Mouse (Mus musculus): ENCODE results near the gene Lactb.

Lactb gene

DNA sequence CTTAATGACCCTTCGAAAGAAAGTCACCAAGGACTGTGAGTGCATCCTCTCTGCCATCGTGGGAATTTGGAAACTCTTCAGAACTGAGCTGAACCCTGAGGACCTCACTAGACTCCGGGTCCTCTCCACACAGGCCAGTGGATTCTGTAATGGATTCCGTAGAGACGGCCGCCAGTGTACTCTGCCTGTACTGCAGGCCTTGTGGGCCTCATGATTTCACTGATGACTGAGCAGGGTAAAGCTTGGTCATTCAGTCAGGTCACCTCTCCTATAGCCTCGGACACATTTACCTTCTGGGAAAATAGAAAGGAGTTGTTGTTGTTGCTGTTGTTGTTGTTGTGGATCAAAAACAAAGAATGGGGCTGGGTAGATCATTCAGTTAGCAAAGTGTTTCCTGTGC is 6.8 kb upstream of the Lactb start:
- no peak for DNase-seq (ENCODE audit: low read depth in 1 of 2, low spot score in 2 of 2)

DNA sequence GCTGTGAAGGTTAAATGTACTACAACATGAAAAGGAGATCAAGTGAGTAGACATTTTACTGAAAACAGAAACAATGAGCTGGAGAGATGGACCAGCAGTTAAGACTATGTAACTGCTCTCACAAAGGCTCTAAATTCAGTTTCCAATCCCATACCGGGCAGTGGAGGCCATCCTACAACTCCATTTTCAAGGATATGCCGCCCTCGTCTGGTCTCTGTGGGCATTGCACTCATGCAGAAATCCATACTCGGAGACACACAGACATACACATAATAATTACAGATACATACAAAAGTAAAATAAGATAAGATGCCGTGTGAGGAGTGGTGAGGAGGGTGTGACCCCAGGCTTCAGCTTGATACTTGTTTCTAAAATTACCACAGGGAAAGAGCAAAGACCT is 5.2 kb upstream of the Lactb start:
- DNase-seq (ENCODE audit: low read depth in 1 of 2, low spot score in 2 of 2) = peak; percentile 47 to 75

DNA sequence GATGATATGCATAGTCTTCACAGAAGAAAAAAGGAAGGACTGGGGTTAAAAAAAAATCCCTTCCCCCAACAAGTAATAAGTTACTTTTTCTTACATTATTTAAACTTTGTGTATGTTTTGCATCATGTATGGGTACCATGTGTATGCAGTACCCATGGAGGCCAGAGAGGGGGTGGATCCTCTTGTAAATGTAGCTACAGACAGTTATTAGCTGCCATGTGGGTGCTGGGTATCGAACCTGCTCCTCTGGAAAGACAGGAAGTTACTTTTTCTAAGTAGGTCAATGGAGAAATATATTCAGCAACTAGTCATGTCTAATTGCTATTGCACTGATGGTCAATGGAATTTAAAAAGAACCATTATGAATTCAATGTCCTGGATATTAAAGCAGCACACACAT is 3.2 kb upstream of the Lactb start:
- DNase-seq (ENCODE audit: low read depth in 1 of 2, low spot score in 2 of 2) = no peak

DNA sequence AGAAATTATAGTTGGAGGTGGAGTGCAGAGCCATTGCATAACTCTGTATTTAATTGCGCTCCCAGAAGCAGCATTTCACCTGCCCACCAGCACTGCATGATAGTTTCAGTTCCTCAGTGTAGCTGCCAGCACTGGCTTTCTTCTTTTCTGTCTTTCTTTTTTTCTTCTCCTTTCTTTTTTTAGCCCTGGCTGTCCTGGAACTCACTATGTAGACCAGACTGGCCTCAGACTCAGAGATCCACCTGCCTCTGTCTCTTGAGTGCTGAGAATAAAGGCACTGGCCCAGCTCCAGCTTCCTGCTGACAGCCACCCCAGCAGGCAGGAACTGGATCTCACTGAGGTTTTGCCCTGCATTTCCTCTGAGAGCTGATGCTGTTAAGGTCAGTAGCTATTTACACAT is 2.7 kb upstream of the Lactb start:
- no peak for DNase-seq (ENCODE audit: low read depth in 1 of 2, low spot score in 2 of 2)

DNA sequence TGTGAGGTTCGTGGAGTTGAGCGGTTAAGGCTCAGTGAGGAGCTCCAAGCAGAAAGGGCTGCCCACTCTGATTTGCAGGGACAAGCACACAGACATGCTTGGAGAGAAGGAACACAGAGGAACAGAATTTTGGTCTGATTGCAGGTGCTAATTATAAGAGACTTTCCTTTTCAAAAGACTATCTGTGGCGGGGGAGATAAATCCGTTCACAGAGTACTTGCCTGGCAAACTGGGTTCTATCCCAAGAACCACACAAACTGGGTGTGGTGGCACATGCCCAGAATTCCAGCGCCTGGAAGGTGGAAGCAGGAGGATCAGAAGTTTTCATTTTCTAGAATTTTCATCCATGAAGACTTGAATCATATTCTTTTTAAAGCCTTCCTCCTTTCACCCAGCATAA is 1.8 kb upstream of the Lactb start:
- no peak for DNase-seq (ENCODE audit: low read depth in 1 of 2, low spot score in 2 of 2)

DNA sequence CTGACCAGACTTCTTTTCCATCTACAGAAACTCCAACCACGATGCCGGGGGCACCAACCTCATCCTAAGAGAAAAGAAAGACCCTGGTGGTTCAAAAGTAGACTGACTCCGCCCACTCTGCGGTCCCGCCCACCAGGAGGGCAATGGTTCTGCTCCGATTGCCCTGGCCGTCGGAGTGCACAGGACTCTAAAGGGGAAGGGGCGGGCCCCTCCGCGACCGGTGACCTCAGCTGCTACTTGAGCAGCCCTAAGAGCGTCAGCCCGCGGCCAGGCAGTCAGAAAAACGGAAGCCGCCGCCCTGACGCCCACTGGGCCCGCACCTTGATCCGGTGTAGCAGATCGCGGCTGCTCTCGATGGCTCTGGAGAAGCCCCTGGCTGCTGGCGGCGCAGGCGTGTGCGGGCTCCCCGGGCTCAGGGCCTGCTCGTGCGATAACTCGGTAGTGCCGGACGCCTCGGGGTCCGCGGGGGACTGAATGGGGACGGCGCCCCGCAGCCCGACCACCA is 511 bp downstream of the Lactb start:
- peak; percentile 75 to 83 for DNase-seq (ENCODE audit: low read depth in 1 of 2, low spot score in 2 of 2)

DNA sequence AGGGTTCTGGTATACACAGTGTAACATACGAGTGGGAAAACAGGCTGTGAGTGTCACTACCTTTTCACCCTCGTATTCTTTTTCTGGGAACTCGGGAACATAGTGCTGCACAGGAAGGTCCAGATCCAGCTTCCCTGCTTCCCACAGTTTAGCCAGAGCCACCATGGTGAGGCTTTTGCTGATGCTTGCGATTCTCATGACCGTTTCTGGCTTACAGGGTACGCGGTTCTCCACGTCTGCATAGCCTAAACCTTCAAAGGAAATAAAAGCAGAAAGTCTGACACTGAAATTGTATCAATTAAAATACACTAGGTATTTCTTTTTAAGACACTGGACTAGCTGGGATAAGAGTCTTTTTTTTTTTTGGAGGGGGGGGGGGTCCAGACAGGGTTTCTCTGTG is 4.2 kb downstream of the Lactb start:
- DNase-seq (ENCODE audit: low read depth in 1 of 2, low spot score in 2 of 2) = no peak

GRCm38 (mm10) chr9:66967492-66967891 is 7.8 kb downstream of the Lactb start:
- DNase-seq (ENCODE audit: low read depth in 1 of 2, low spot score in 2 of 2) = no peak

DNA sequence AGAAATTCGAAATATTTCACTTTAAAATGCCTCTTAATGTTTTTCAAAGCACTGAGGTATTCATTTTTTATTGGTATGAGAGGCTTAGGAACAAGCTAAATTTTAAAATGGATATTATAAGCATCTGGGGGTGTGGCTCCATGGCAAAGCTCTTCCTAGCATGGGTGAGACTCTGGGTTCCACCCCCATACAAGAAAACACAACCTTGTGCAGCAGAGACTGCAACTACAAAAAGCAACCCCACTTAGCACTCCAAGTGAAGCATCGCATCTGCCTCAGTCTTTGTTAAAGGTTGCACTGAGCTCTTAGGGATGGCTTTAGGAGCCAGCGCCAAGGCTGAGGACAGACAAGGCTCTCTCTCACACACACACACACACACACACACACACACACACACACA is 13.8 kb downstream of the Lactb start:
- no peak for DNase-seq (ENCODE audit: low read depth in 1 of 2, low spot score in 2 of 2)

DNA sequence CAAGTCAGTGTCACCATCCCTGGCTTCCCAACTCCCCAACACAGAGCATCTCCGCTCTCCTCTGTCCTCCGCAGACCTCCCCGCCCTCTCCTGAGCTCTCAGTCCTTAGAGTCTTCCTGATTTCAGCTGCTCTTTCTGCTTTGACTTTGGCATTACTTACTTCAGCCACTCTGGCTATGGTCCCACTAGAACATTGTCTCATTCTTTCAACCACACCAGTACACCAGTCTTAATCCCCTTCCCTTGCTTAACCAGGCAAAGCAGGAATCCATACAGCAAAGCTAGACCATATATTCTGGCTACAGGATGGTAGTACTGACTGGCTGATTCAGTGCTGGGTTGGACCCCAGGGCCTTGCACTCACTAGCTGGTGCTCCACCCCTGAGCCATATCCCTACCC is 17.8 kb downstream of the Lactb start:
- DNase-seq (ENCODE audit: low read depth in 1 of 2, low spot score in 2 of 2) = no peak

DNA sequence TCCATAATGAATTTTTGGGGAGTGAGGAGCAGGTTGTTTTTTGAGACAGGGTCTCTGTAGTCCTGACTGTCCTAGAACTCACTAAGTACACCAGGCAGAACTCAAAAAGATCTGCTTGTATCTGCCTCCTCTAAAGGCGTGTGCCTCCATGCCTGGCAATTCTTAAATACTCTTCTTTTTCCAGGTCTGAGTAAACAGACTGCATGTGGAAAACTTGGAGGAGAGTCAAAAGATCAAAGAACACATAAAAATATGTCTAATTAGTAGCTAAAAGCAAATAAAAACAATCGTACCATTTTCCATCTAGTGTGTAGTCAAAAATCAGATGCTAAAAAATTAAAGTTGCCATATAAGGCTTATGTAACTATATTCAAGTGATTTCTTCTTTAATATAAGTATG is 22.4 kb downstream of the Lactb start:
- no peak for DNase-seq (ENCODE audit: low read depth in 1 of 2, low spot score in 2 of 2)

DNA sequence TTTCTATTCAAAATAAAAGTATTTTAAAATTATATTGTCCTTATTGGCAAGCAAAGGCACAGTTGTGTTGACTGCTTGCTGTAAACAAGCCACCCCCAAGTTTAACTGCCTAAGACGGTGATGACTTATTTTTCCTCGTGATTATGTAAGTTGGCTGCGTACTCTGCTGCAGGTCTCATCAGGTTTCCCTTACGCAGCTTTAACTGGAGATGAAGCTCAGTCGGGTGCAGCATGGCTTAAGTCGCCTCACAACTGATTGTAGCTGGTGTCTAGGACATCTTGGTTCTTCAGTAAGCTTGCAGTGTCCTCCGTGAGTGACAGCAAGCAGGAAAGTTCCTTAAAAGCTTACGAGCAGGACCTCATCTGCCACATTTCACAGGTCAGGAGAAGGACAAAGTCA is 23.0 kb downstream of the Lactb start:
- no peak for DNase-seq (ENCODE audit: low read depth in 1 of 2, low spot score in 2 of 2)

GRCm38 (mm10) chr9:66948536-66948935 is 26.7 kb downstream of the Lactb start:
- no peak for DNase-seq (ENCODE audit: low read depth in 1 of 2, low spot score in 2 of 2)

GRCm38 (mm10) chr9:66945647-66946641 is 29.3 kb downstream of the Lactb start, which contains the start of gene Rps27l:
Rps27l (plus strand) TSS chr9:66946086.
- DNase-seq (ENCODE audit: low read depth in 1 of 2, low spot score in 2 of 2) = peak; percentile 76 to 90

- DNase-seq (ENCODE audit: low read depth in 1 of 2, low spot score in 2 of 2) = no peak
These were observed 30.1 kb downstream of the Lactb start for GRCm38 (mm10) chr9:66945161-66945560.

- no peak for DNase-seq (ENCODE audit: low read depth in 1 of 2, low spot score in 2 of 2)
These were observed 36.4 kb downstream of the Lactb start for GRCm38 (mm10) chr9:66938836-66939235.

DNA sequence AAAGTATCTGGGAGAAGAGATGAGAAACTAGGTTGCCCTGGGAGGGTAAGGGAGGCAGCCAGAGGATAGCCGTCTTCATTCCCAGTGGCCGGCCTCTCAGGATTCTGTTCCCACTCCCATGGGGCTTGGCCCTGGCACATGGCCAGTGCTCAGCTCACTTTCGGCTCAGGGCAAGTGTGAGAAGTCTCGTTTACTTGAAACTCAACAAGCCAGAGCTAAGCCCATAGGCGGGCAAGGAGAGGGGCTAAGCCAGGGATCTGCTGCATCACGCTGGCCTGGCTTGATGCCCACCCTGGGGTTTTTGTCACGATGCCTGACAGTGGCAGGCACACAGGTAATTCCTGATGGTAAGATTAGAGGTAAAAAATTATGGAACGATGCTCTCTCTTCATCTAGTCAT is 37.8 kb downstream of the Lactb start:
- no peak for DNase-seq (ENCODE audit: low read depth in 1 of 2, low spot score in 2 of 2)

GRCm38 (mm10) chr9:66933869-66934808 is 41.1 kb downstream of the Lactb start:
- no peak for DNase-seq (ENCODE audit: low read depth in 1 of 2, low spot score in 2 of 2)

DNA sequence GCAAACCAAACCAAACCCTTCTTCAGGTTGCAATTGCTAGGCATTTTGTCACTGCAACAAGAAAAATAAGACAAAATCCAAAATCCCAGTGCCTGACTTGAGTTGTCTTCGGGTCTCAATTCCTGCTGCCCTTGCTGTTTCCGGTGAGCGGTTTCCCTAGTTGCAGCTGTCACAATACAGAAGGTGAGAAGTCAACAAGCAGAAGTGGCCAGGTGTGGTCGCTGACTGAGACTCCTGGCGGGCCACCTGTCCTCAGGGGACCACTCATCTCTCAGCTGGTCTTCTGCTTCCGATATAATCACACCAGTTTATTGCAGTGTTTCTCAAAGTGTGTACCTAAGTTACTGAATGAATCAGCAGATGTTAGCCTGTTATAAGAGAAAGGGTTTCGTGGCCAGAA is 44.9 kb downstream of the Lactb start:
- DNase-seq (ENCODE audit: low read depth in 1 of 2, low spot score in 2 of 2) = no peak

DNA sequence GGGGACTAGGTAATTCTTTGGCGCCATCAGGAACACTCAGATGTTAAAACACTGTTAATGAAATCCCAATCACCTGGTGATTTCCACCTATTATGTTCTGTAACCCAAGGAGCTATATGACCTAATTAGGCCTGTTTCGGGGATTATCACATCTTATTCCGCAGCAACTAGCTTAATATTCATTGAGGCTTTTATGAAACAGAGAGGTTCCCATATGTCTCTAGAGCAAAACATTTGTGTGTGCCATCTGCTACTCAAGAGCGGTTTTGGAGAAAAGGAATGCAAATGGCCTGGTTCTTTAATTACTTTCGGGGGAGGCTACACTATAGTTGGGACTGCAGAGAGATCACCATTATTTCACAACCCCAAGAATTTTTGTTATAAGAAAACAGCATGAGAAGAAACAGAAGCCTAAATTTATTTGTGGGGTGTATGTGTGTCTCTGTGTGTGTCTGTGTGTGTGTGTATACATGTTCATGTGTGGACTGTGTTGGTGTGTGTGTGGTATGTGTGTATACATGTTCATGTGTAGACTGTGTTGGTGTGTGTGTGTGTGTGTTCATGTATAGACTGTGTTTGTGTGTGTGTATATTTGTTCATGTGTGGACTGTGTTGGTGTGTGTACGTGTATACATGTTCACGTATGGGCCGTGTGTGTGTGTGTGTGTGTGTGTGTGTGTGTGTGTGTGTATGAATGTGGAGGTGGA is 47.4 kb downstream of the Lactb start:
- DNase-seq (ENCODE audit: low read depth in 1 of 2, low spot score in 2 of 2) = no peak

DNA sequence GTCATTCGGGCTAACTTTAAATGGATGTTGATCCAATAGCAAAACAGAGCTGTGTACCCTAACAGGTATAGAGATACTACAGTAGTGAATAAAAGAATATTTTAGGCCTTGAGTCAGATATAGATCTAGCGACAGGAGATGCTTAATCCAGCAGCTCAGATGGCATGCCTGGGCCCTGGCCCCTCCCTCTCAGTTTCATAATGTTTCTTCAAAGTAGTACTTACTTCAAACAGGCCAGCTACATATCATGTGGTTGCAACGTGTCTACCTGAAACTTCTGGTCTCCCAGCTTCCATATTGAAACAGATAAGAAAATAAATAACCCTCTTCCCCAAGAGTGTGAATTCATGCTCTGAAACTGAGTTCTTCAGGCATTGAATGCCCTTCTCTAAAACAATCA is 49.4 kb downstream of the Lactb start:
- no peak for DNase-seq (ENCODE audit: low read depth in 1 of 2, low spot score in 2 of 2)
